Mouse (Mus musculus): ENCODE data around the gene Tomm20.
"Not testable (repeated sequence)": the region's sequence is repeated elsewhere in the genome, so short reads cannot be mapped to it uniquely, and the experiment has no call there.

Gene Tomm20

GRCm38 (mm10) chr8:126945730-126946163 lies at the start of gene Tomm20:
TSS of gene Tomm20 (minus strand) at chr8:126945844.
- peak; percentile 99 for DNase-seq (ENCODE audit: low read depth, low spot score)

GRCm38 (mm10) chr8:126994506-126994905 lies 48.9 kb upstream of the Tomm20 start:
- DNase-seq (ENCODE audit: low read depth, low spot score) = no peak

GRCm38 (mm10) chr8:126989363-126990153 lies 43.9 kb upstream of the Tomm20 start:
- peak; percentile 79 for DNase-seq (ENCODE audit: low read depth, low spot score)

GRCm38 (mm10) chr8:126988346-126989006 lies 42.8 kb upstream of the Tomm20 start:
- no peak for DNase-seq (ENCODE audit: low read depth, low spot score)

- DNase-seq (ENCODE audit: low read depth, low spot score) = peak; percentile 96
Observed at GRCm38 (mm10) chr8:126986495-126986894, 40.9 kb upstream of the Tomm20 start.

- DNase-seq (ENCODE audit: low read depth, low spot score) = peak; percentile 61
Observed at GRCm38 (mm10) chr8:126980046-126980445, 34.4 kb upstream of the Tomm20 start.

GRCm38 (mm10) chr8:126979091-126979920 lies 33.7 kb upstream of the Tomm20 start:
- DNase-seq (ENCODE audit: low read depth, low spot score) = peak; percentile 68

GRCm38 (mm10) chr8:126978535-126978934 lies 32.9 kb upstream of the Tomm20 start:
- DNase-seq (ENCODE audit: low read depth, low spot score) = not testable (repeated sequence)

GRCm38 (mm10) chr8:126978028-126978427 lies 32.4 kb upstream of the Tomm20 start:
- no peak for DNase-seq (ENCODE audit: low read depth, low spot score)

- no peak for DNase-seq (ENCODE audit: low read depth, low spot score)
Observed at GRCm38 (mm10) chr8:126976608-126977348, 31.1 kb upstream of the Tomm20 start.

- DNase-seq (ENCODE audit: low read depth, low spot score) = peak; percentile 72
Observed at GRCm38 (mm10) chr8:126975706-126976105, 30.1 kb upstream of the Tomm20 start.

GRCm38 (mm10) chr8:126974511-126974910 lies 28.9 kb upstream of the Tomm20 start:
- no peak for DNase-seq (ENCODE audit: low read depth, low spot score)

GRCm38 (mm10) chr8:126973686-126974265 lies 28.1 kb upstream of the Tomm20 start:
- DNase-seq (ENCODE audit: low read depth, low spot score) = no peak

GRCm38 (mm10) chr8:126972649-126973048 lies 27.0 kb upstream of the Tomm20 start:
- no peak for DNase-seq (ENCODE audit: low read depth, low spot score)

- peak; percentile 42 for DNase-seq (ENCODE audit: low read depth, low spot score)
Observed at GRCm38 (mm10) chr8:126972102-126972501, 26.5 kb upstream of the Tomm20 start.

- no peak for DNase-seq (ENCODE audit: low read depth, low spot score)
Observed at GRCm38 (mm10) chr8:126971314-126971664, 25.6 kb upstream of the Tomm20 start.

- DNase-seq (ENCODE audit: low read depth, low spot score) = peak; percentile 99
Observed at GRCm38 (mm10) chr8:126970579-126971313, 25.1 kb upstream of the Tomm20 start, which contains the start of gene Rbm34. TSS of gene Rbm34 (minus strand) at chr8:126971071.

- no peak for DNase-seq (ENCODE audit: low read depth, low spot score)
Observed at GRCm38 (mm10) chr8:126969546-126969945, 23.9 kb upstream of the Tomm20 start.

GRCm38 (mm10) chr8:126968107-126968506 lies 22.5 kb upstream of the Tomm20 start:
- peak; percentile 50 for DNase-seq (ENCODE audit: low read depth, low spot score)

- DNase-seq (ENCODE audit: low read depth, low spot score) = no peak
Observed at GRCm38 (mm10) chr8:126965246-126965645, 19.6 kb upstream of the Tomm20 start.
